Mouse (Mus musculus): ENCODE data around the gene Gdf3. TPM values are rescaled to one million over a fixed set of nuclear protein-coding genes. Genes with fewer than 3 reads are reported as not detected.

The Gdf3 gene
- polyA plus RNA-seq, 1 experiment from 2014 or later = 0.06 TPM

Other genes starting within 250 kb of the Gdf3 start
- gene Rimklb, start 111.3 kb downstream of the Gdf3 start, polyA plus RNA-seq (2015; fragmentation: Nextera tagmentation; extraction: Ambion mirVana) = 106 and 111 TPM in 2 replicates
- gene Mfap5, start 104.2 kb downstream of the Gdf3 start, polyA plus RNA-seq (2015; fragmentation: Nextera tagmentation; extraction: Ambion mirVana) = 2.8 and 3.5 TPM in 2 replicates
- gene Aicda, start 56.3 kb downstream of the Gdf3 start, polyA plus RNA-seq (2015; fragmentation: Nextera tagmentation; extraction: Ambion mirVana) = 0.25 and 0.77 TPM in 2 replicates
- gene Apobec1, start 7.6 kb downstream of the Gdf3 start, polyA plus RNA-seq (2015; fragmentation: Nextera tagmentation; extraction: Ambion mirVana) = 1.4 and 2.4 TPM in 2 replicates
- not detected in 2 replicates for gene Dppa3, start 16.3 kb upstream of the Gdf3 start, polyA plus RNA-seq (2015; fragmentation: Nextera tagmentation; extraction: Ambion mirVana)
- 0.09 and 0.25 TPM in 2 replicates for gene Nanog, start 97.4 kb upstream of the Gdf3 start, polyA plus RNA-seq (2015; fragmentation: Nextera tagmentation; extraction: Ambion mirVana)
- gene Slc2a3, start 191.6 kb upstream of the Gdf3 start, polyA plus RNA-seq (2015; fragmentation: Nextera tagmentation; extraction: Ambion mirVana) = 43.4 and 44.5 TPM in 2 replicates
- 8.2 and 9.0 TPM in 2 replicates for gene Foxj2, start 209.8 kb upstream of the Gdf3 start, polyA plus RNA-seq (2015; fragmentation: Nextera tagmentation; extraction: Ambion mirVana)
- gene C3ar1, start 246.1 kb upstream of the Gdf3 start, polyA plus RNA-seq (2015; fragmentation: Nextera tagmentation; extraction: Ambion mirVana) = 1.7 and 2.6 TPM in 2 replicates

Data from hindbrain, embryonic 15.5 days (tissue).